Mouse (Mus musculus) heart, embryonic 11.5 days (tissue): ENCODE results near the gene Pex16. TPM values are rescaled to one million over a fixed set of nuclear protein-coding genes. Genes with fewer than 3 reads are reported as not detected.

ENCODE experiments used
- ATAC-seq: fragments of 200-750 bp; cut with Nextera tagmentation; replicated peaks from 2 replicates; pipeline ENCODE4 v1.8.0; 2017; ENCODE audit warnings: moderate library complexity; ENCODE audit not compliant: insufficient number of reproducible peaks, low FRiP score, low TSS enrichment
- H3K27ac ChIP-seq: fragments of 300-500 bp; sonication (generic); 2 replicates; pipeline ENCODE4 v1.5.1; 2014; ENCODE audit warnings: mild to moderate bottlenecking, low read depth, low read length
- H3K27me3 ChIP-seq: fragments of 300-500 bp; sonication (generic); 2 replicates; pipeline ENCODE4 v1.6.1; 2014; ENCODE audit warnings: mild to moderate bottlenecking, low read length, mixed read lengths; ENCODE audit not compliant: control insufficient read depth, insufficient read depth
- H3K36me3 ChIP-seq: fragments of 300-500 bp; sonication (generic); 2 replicates; pipeline ENCODE4 v1.6.1; 2014; ENCODE audit warnings: mild to moderate bottlenecking, low read length, moderate library complexity, mixed read lengths; ENCODE audit not compliant: control insufficient read depth, insufficient read depth
- H3K4me1 ChIP-seq: fragments of 300-500 bp; sonication (generic); 2 replicates; pipeline ENCODE4 v1.6.1; 2014; ENCODE audit warnings: low read length; ENCODE audit not compliant: control insufficient read depth, insufficient read depth
- H3K4me2 ChIP-seq: fragments of 300-500 bp; sonication (generic); 2 replicates; pipeline ENCODE4 v1.6.1; 2014; ENCODE audit warnings: mild to moderate bottlenecking, moderate library complexity
- H3K4me3 ChIP-seq: fragments of 300-500 bp; sonication (generic); 2 replicates; pipeline ENCODE4 v1.5.1; 2014; ENCODE audit warnings: low read depth, low read length
- H3K9ac ChIP-seq: fragments of 300-500 bp; sonication (generic); 2 replicates; pipeline ENCODE4 v1.6.1; 2014; ENCODE audit warnings: mild to moderate bottlenecking, low read depth, low read length, moderate library complexity
- H3K9me3 ChIP-seq: fragments of 300-500 bp; sonication (generic); replicated peaks from 2 replicates; pipeline ENCODE4 v1.6.1; 2016; ENCODE audit warnings: low read length; ENCODE audit not compliant: control insufficient read depth
- WGBS: fragments of 180-500 bp; shearing (Covaris S2); extraction: QIAGEN DNeasy Blood & Tissue Kit; methylation state at CpG from one replicate; pipeline ENCODE4 v1.1.7; 2014; ENCODE audit not compliant: insufficient replicate concordance; 5-methylcytosine and 5-hydroxymethylcytosine counted together
- polyA plus RNA-seq: library from polyadenylated mRNA; unstranded; fragments of >200 nt; fragmentation: Nextera tagmentation; extraction: Ambion mirVana; gene quantifications from 2 replicates; pipeline ENCODE4 v1.2.1, GENCODE M21; 2014

The Pex16 gene
- polyA plus RNA-seq, 1 experiment from 2014 or later: 12.5 TPM

DNA sequence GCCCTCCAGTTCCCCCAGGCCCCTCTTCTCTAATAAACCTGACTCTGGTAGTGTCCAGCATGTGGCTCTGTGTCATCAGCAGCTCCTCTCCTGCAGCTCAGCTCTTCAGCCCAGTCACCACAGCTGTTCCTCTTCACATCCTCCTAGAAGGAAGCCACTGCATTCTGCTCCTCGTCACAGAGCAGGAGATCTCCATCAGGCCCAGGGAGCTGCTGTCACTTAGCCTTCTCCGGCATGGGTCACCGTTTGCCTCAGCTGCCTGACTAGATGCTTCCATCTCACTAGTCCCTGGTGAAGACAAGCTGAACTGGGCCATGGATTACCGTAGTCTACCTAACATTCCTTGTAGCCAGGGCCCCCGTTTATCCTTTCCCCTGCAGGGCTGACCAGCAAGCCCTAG lies 6.7 kb downstream of the Pex16 start:
- Histone ChIP-seq H3K4me1 (peaks cover 4% of the 10 kb centered on the region; the same call in 1 of the 2 replicates), H3K27me3 (no peaks in the 10 kb centered on the region), H3K36me3 (peaks cover 6% of the 10 kb centered on the region; the same call in 1 of the 2 replicates), H3K9ac (no peak overlapping the region), H3K9me3 (no peaks in the 10 kb centered on the region), H3K4me3 (no peak overlapping the region), H3K27ac (no peak overlapping the region), H3K4me2 (no peak overlapping the region)
- ATAC-seq: no peak
- 78% methylated on average over 5 of the region's 5 CpGs for WGBS

DNA sequence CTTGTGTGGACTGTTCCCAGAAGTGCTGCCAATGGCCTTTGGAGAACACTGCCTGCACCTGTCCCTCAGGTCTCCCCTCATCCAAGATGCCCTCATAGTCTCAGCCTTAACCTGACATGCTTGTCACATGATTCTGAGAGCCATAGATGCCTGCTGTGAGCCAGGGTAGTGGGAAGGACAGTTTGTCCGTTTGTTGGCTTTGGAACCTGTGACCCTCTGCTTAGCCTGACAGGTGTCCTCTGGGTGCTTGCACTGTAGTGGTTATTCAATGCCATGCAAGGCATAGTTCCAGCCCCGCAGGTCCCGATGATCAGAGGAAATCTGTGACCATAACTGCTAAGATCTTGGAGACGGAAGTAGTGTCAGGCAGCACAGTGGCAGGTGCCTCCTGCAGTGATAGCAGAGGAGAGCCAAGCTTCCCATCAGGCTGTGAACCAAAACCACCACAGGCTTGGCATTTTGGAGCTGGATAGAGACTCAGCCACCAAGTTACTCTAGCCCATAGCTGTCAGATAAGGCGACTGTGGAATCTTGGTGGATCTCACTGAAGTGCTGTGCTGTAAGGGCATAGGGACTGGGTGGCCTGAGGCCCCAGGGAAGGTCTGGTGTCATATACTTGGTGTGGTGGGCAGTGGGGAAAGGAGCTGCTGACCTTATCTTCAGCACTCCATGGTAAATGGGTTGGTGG lies 7.6 kb downstream of the Pex16 start, which contains the start of gene 1700029I15Rik:
Gene 1700029I15Rik, plus strand, starts transcription at position 638 of the 688 bp plus-strand sequence.
- no peak for ATAC-seq
- H3K27ac ChIP-seq: no peak within 1 kb of the TSS
- H3K4me3 ChIP-seq: no peak within 1 kb of the TSS
- H3K27me3 ChIP-seq: peaks cover 3% of the 10 kb centered on the region; the same call in 1 of the 2 replicates
- no peaks in the 10 kb centered on the region for H3K4me1 ChIP-seq
- WGBS: 80% methylated on average over 5 of the region's 5 CpGs
- no peaks in the 10 kb centered on the region for H3K9me3 ChIP-seq
- H3K9ac ChIP-seq: no peak within 1 kb of the TSS
- peaks cover 6% of the 10 kb centered on the region; the same call in 1 of the 2 replicates for H3K36me3 ChIP-seq
- no peak within 1 kb of the TSS for H3K4me2 ChIP-seq

DNA sequence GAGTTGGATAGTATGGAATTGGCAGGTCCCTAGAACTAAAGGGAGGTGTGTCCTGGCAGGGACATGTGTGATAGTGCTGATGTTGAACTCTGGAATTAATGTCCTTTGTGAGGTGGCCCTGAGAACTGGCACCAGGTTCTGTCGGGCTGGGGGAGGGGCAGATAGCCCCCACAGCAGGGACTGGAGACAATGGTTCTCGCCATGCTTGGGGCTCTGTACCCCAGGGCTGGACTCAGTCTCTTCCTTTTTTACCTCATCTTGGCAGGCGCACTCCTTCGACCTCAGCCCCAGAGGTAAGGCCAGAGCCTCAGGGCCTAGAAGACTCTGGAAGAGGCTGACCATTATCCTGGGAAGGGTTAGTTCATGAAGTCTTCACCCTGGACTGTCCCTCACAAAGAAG lies 8.3 kb downstream of the Pex16 start:
- no peak overlapping the region for H3K9ac ChIP-seq
- H3K4me3 ChIP-seq: no peak overlapping the region
- 76% methylated on average over 4 of the region's 4 CpGs for WGBS
- H3K9me3 ChIP-seq: no peaks in the 10 kb centered on the region
- ATAC-seq: no peak
- no peak overlapping the region for H3K27ac ChIP-seq
- peaks cover 8% of the 10 kb centered on the region for H3K27me3 ChIP-seq
- peaks cover 6% of the 10 kb centered on the region; the same call in 1 of the 2 replicates for H3K36me3 ChIP-seq
- no peak overlapping the region for H3K4me2 ChIP-seq
- no peaks in the 10 kb centered on the region for H3K4me1 ChIP-seq

DNA sequence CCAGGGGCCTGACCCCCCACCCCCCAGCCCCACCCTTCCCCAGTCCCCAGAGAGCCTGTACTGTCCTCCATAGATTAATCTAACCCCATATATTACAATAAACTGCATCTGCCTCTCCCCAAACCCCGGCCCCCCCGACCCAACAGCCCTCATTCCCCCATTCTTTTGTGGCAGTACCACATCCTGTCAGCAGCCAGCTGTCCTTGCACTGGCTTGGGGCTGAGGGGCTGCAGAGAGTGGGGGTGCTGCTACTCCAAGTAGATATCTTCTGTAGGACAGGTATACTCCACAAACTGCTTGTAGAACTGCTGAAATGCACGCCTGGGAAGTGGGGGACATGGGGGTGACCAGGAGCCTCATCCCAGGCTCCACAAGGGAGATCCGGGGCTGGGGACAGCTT lies 9.6 kb downstream of the Pex16 start:
- Histone ChIP-seq H3K9ac (no peak overlapping the region), H3K4me3 (no peak overlapping the region), H3K4me2 (no peak overlapping the region), H3K9me3 (no peaks in the 10 kb centered on the region), H3K36me3 (no peaks in the 10 kb centered on the region; the same call in 1 of the 2 replicates), H3K27ac (no peak overlapping the region), H3K4me1 (no peaks in the 10 kb centered on the region; the same call in 1 of the 2 replicates), H3K27me3 (peaks cover 16% of the 10 kb centered on the region)
- ATAC-seq: no peak
- WGBS: 71% methylated on average over 4 of the region's 4 CpGs

DNA sequence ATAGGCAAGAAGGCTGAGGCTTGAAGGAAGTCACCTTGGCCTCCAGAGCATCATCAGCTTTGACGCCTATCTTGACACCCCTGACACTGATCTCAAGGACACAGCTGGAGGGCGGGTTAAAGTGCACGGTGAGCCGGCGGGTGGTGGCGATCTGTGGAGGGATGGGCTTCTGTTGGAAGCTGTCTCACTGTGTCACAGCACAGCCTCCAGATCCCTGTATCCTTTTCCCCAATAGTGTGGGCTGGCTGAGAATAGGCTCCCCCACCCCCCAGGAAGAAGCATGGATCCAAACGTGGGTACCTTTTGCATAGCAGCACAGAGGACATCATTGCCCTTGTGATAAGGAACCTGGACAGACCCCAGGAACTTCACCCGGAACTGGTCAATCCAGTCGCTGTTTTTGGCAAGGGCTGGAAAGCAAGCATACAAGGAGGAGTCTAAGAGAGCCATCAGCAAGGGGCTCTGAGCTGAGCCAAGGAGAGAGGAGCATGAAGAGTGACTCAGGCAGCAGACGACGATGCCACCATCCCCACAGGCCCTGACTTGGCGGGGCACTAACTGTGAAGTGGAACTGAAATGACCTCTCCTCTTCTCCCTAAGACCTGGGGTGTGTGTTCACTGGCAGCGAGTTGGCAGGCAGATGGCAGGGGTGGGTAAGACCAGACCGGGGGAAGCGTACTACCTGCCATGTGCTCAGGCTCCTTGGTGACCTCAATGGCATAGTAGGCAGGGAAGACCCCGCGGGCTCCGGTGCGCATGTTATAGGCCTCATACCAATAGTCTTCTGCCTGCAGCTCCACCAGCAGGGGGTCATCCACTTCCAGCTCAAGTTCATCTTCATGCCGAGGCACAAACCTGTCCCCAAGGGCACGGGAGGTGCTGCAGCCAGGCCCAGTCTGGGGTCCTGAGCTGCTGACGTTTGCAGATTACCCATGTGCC lies 10.9 kb downstream of the Pex16 start:
- no peak overlapping the region for H3K4me2 ChIP-seq
- no peak overlapping the region for H3K4me3 ChIP-seq
- ATAC-seq: no peak
- H3K27ac ChIP-seq: no peak overlapping the region
- H3K27me3 ChIP-seq: peaks cover 18% of the 10 kb centered on the region
- no peaks in the 10 kb centered on the region; the same call in 1 of the 2 replicates for H3K36me3 ChIP-seq
- no peak overlapping the region for H3K9ac ChIP-seq
- H3K9me3 ChIP-seq: no peaks in the 10 kb centered on the region
- 66% methylated on average over 22 of the region's 22 CpGs for WGBS
- no peaks in the 10 kb centered on the region; the same call in 1 of the 2 replicates for H3K4me1 ChIP-seq

DNA sequence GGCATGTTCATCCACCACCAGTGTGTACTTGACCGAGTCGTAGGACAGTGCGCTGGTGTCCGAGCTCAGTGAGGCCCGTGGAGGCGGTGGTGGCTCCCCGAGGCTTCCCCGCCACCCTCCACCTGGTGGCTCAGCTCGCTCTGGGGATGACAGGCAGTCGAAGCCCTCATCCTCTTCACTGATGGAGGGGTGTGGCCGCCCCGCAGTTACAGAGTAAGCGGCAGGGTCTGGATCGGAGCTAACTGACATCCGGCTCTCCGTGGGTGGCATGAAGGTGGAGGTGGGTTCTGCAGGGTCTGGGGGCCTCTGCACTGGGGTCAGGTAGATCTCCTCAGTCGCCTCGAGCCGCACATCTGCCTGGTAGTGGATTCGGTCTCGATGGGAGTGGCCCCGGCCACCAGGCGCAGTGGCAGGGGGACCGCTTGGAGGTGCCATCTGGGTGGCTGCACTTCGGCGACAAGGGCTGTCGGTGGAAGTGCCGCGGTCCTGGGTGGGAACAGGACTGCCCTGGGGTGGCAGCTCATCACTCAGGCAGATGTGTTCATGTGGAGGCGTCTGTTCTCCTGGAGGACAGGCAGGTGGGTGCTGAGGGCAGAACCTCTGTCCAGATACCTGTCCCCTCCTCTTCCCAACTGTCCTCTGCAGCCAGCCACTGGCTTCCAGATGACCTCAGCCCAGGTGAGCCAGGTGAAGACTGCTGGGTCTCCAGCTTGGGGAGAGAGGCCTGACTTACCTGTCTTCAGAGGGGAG lies 12.5 kb downstream of the Pex16 start:
- Histone ChIP-seq H3K36me3 (no peaks in the 10 kb centered on the region; the same call in 1 of the 2 replicates), H3K4me3 (no peak overlapping the region), H3K27me3 (peaks cover 31% of the 10 kb centered on the region), H3K27ac (no peak overlapping the region), H3K4me1 (peaks cover 2% of the 10 kb centered on the region), H3K9me3 (no peaks in the 10 kb centered on the region), H3K4me2 (no peak overlapping the region), H3K9ac (no peak overlapping the region)
- ATAC-seq: no peak
- WGBS: 80% methylated on average over 30 of the region's 30 CpGs

DNA sequence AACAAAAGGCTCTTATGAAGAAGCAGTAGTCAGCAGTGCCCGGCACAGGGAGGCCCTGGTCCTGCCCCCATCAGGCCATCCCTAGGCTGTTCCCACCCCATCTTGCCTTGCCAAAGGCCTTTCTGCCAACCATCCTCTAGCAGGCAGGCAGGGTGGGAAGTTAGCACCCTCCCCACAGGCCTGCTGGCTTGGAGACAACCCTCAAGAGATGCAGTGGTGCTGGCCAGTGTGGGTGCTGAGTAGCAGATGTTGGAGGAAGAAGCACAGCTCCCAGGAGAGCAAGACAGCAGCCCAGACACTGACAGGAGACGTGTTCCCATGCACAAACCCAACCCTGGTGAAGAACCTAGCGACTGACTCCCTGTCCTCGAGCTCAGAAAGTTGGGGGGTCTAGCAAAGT lies 13.2 kb downstream of the Pex16 start:
- Histone ChIP-seq H3K36me3 (no peaks in the 10 kb centered on the region; the same call in 1 of the 2 replicates), H3K4me2 (no peak overlapping the region), H3K9ac (0 out of 2 replicates have a peak overlapping the region, but pooled peaks have one; percentile 22), H3K4me1 (peaks cover 8% of the 10 kb centered on the region), H3K4me3 (no peak overlapping the region), H3K27ac (no peak overlapping the region), H3K9me3 (no peaks in the 10 kb centered on the region), H3K27me3 (peaks cover 37% of the 10 kb centered on the region)
- no peak for ATAC-seq
- WGBS: 70% methylated on average over 4 of the region's 4 CpGs

DNA sequence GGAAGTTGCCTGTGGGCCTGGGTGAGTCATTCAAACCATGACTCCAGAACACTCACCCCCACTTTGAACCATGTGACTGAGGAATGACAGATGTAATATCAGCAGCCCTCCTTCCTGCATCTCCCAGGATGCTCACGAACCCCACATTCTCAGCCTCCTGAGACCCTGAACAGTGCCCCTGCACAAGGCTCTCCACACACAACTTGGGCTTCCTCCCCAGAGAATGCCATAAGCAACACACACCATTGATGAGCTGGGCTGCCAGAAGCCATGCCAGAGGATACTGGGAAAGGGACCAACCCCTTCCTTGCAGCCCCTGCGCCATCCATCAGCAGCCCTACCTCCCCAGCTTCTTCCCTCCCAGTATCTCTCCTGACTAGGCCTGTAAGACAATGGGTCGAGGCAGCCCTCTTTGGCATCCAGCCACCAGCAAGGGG lies 13.6 kb downstream of the Pex16 start:
- H3K27me3 ChIP-seq: peaks cover 42% of the 10 kb centered on the region
- WGBS: 49% methylated on average over 3 of the region's 3 CpGs
- H3K4me2 ChIP-seq: peak overlapping the region; percentile 88
- no peaks in the 10 kb centered on the region; the same call in 1 of the 2 replicates for H3K36me3 ChIP-seq
- no peak overlapping the region for H3K27ac ChIP-seq
- no peaks in the 10 kb centered on the region for H3K9me3 ChIP-seq
- H3K9ac ChIP-seq: no peak overlapping the region
- H3K4me1 ChIP-seq: peaks cover 8% of the 10 kb centered on the region
- ATAC-seq: no peak
- H3K4me3 ChIP-seq: 0 out of 2 replicates have a peak overlapping the region, but pooled peaks have one; percentile 58
